Mouse (Mus musculus): ENCODE measurements around the gene Zmat3. TPM values are rescaled to one million over a fixed set of nuclear protein-coding genes. Genes with fewer than 3 reads are reported as not detected.

Zmat3 gene
- 9.0 and 10.1 TPM in 2 replicates for polyA plus RNA-seq (2012; rRNA removed)

GRCm38 (mm10) chr3:32365546-32366245 lies at the start of gene Zmat3:
Gene Zmat3, minus strand, starts transcription at chr3:32366014.
- H3K4me3 ChIP-seq (ENCODE audit: control insufficient read depth, insufficient read depth, low read length) = peak within 1 kb of the TSS; percentile 86
- H3K4me1 ChIP-seq (replicated peaks; ENCODE audit: control insufficient read depth, insufficient read depth, low read length) = peaks cover 8% of the 10 kb centered on the region
- DNase-seq = peak; percentile 89
- no peaks in the 10 kb centered on the region for H3K27me3 ChIP-seq (ENCODE audit: control insufficient read depth, insufficient read depth, low read length)
- no peak; the same call in 1 of the 2 replicates for TF ChIP-seq POLR2A (IDR thresholded peaks at IDR 0.05; ENCODE audit: control insufficient read depth, extremely low read depth, insufficient read depth, low read length, poor library complexity)
- no peak; the same call in 1 of the 2 replicates for TF ChIP-seq CTCF (IDR thresholded peaks at IDR 0.05; ENCODE audit: borderline replicate concordance, control insufficient read depth, extremely low read depth, insufficient read depth, low read length, poor library complexity)
- no peaks in the 10 kb centered on the region for H3K36me3 ChIP-seq (ENCODE audit: control insufficient read depth, insufficient read depth, low read length)
- H3K27ac ChIP-seq (ENCODE audit: control insufficient read depth, insufficient read depth, low read length) = no peak within 1 kb of the TSS
- WGBS = 2% methylated on average over 39 of the region's 48 CpGs

GRCm38 (mm10) chr3:32414381-32414780 lies 48.6 kb upstream of the Zmat3 start:
- no peak for DNase-seq
- H3K4me1 ChIP-seq (replicated peaks; ENCODE audit: control insufficient read depth, insufficient read depth, low read length) = peaks cover 8% of the 10 kb centered on the region
- 60% methylated on average over 4 of the region's 4 CpGs for WGBS
- no peaks in the 10 kb centered on the region for H3K27me3 ChIP-seq (ENCODE audit: control insufficient read depth, insufficient read depth, low read length)
- H3K36me3 ChIP-seq (ENCODE audit: control insufficient read depth, insufficient read depth, low read length) = no peaks in the 10 kb centered on the region; the same call in 1 of the 2 replicates
- no peak overlapping the region for H3K4me3 ChIP-seq (ENCODE audit: control insufficient read depth, insufficient read depth, low read length)
- H3K27ac ChIP-seq (ENCODE audit: control insufficient read depth, insufficient read depth, low read length) = no peak overlapping the region
- TF ChIP-seq CTCF (IDR thresholded peaks at IDR 0.05; ENCODE audit: borderline replicate concordance, control insufficient read depth, extremely low read depth, insufficient read depth, low read length, poor library complexity) (no peak), POLR2A (IDR thresholded peaks at IDR 0.05; ENCODE audit: control insufficient read depth, extremely low read depth, insufficient read depth, low read length, poor library complexity) (no peak)

- TF ChIP-seq CTCF (IDR thresholded peaks at IDR 0.05; ENCODE audit: borderline replicate concordance, control insufficient read depth, extremely low read depth, insufficient read depth, low read length, poor library complexity) (no peak), POLR2A (IDR thresholded peaks at IDR 0.05; ENCODE audit: control insufficient read depth, extremely low read depth, insufficient read depth, low read length, poor library complexity) (no peak)
- Histone ChIP-seq H3K4me3 (ENCODE audit: control insufficient read depth, insufficient read depth, low read length) (no peak overlapping the region), H3K4me1 (replicated peaks; ENCODE audit: control insufficient read depth, insufficient read depth, low read length) (peaks cover 11% of the 10 kb centered on the region), H3K36me3 (ENCODE audit: control insufficient read depth, insufficient read depth, low read length) (no peaks in the 10 kb centered on the region), H3K27me3 (ENCODE audit: control insufficient read depth, insufficient read depth, low read length) (no peaks in the 10 kb centered on the region), H3K27ac (ENCODE audit: control insufficient read depth, insufficient read depth, low read length) (no peak overlapping the region)
- 93% methylated on average over 7 of the region's 7 CpGs for WGBS
- DNase-seq = no peak
Measured at GRCm38 (mm10) chr3:32412502-32413044, 46.8 kb upstream of the Zmat3 start.

- H3K4me1 ChIP-seq (replicated peaks; ENCODE audit: control insufficient read depth, insufficient read depth, low read length) = peaks cover 4% of the 10 kb centered on the region
- WGBS = 90% methylated on average over 3 of the region's 3 CpGs
Measured at GRCm38 (mm10) chr3:32408811-32409273, 43.0 kb upstream of the Zmat3 start.

GRCm38 (mm10) chr3:32406804-32407203 lies 41.0 kb upstream of the Zmat3 start:
- Histone ChIP-seq H3K4me3 (ENCODE audit: control insufficient read depth, insufficient read depth, low read length) (no peak overlapping the region), H3K27me3 (ENCODE audit: control insufficient read depth, insufficient read depth, low read length) (no peaks in the 10 kb centered on the region), H3K36me3 (ENCODE audit: control insufficient read depth, insufficient read depth, low read length) (no peaks in the 10 kb centered on the region), H3K27ac (ENCODE audit: control insufficient read depth, insufficient read depth, low read length) (no peak overlapping the region), H3K4me1 (replicated peaks; ENCODE audit: control insufficient read depth, insufficient read depth, low read length) (peaks cover 3% of the 10 kb centered on the region)
- no peak for TF ChIP-seq POLR2A (IDR thresholded peaks at IDR 0.05; ENCODE audit: control insufficient read depth, extremely low read depth, insufficient read depth, low read length, poor library complexity)
- no peak for TF ChIP-seq CTCF (IDR thresholded peaks at IDR 0.05; ENCODE audit: borderline replicate concordance, control insufficient read depth, extremely low read depth, insufficient read depth, low read length, poor library complexity)
- 55% methylated on average over 6 of the region's 6 CpGs for WGBS
- DNase-seq = no peak

More at GRCm38 (mm10) chr3:32408811-32409273, 43.0 kb upstream of the Zmat3 start:
- DNase-seq = no peak
- no peaks in the 10 kb centered on the region for H3K27me3 ChIP-seq (ENCODE audit: control insufficient read depth, insufficient read depth, low read length)
- H3K36me3 ChIP-seq (ENCODE audit: control insufficient read depth, insufficient read depth, low read length) = no peaks in the 10 kb centered on the region
- H3K4me3 ChIP-seq (ENCODE audit: control insufficient read depth, insufficient read depth, low read length) = no peak overlapping the region
- H3K27ac ChIP-seq (ENCODE audit: control insufficient read depth, insufficient read depth, low read length) = no peak overlapping the region
- no peak for TF ChIP-seq CTCF (IDR thresholded peaks at IDR 0.05; ENCODE audit: borderline replicate concordance, control insufficient read depth, extremely low read depth, insufficient read depth, low read length, poor library complexity)
- no peak for TF ChIP-seq POLR2A (IDR thresholded peaks at IDR 0.05; ENCODE audit: control insufficient read depth, extremely low read depth, insufficient read depth, low read length, poor library complexity)

- no peak for DNase-seq
- peaks cover 3% of the 10 kb centered on the region for H3K4me1 ChIP-seq (replicated peaks; ENCODE audit: control insufficient read depth, insufficient read depth, low read length)
- no peaks in the 10 kb centered on the region for H3K36me3 ChIP-seq (ENCODE audit: control insufficient read depth, insufficient read depth, low read length)
- TF ChIP-seq CTCF (IDR thresholded peaks at IDR 0.05; ENCODE audit: borderline replicate concordance, control insufficient read depth, extremely low read depth, insufficient read depth, low read length, poor library complexity) = no peak
- TF ChIP-seq POLR2A (IDR thresholded peaks at IDR 0.05; ENCODE audit: control insufficient read depth, extremely low read depth, insufficient read depth, low read length, poor library complexity) = no peak
- H3K27me3 ChIP-seq (ENCODE audit: control insufficient read depth, insufficient read depth, low read length) = no peaks in the 10 kb centered on the region
- no peak overlapping the region for H3K4me3 ChIP-seq (ENCODE audit: control insufficient read depth, insufficient read depth, low read length)
- 53% methylated on average over 1 of the region's 1 CpGs for WGBS
- H3K27ac ChIP-seq (ENCODE audit: control insufficient read depth, insufficient read depth, low read length) = no peak overlapping the region
Measured at GRCm38 (mm10) chr3:32405699-32406098, 39.9 kb upstream of the Zmat3 start.

Measured in thymus, adult 2 months (tissue).